Mouse (Mus musculus): ENCODE data around the gene Kpna6. TPM values are rescaled to one million over a fixed set of nuclear protein-coding genes. Genes with fewer than 3 reads are reported as not detected.
A peak's percentile ranks its signal among the peaks of the same experiment; 100 is the strongest.
"Not testable (repeated sequence)": the region's sequence is repeated elsewhere in the genome, so short reads cannot be mapped to it uniquely, and the experiment has no call there.

Gene Kpna6
- total RNA-seq (2014; fragmentation: Nextera tagmentation) (41.0 and 61.4 TPM in 2 replicates), total RNA-seq (2017) (20.4 and 26.4 TPM in 2 replicates)

GRCm38 (mm10) chr4:129672083-129672877 is at the start of gene Kpna6:
Kpna6 (minus strand) TSS chr4:129672767.
- peak; percentile 95 for ATAC-seq (replicated peaks; ENCODE audit: poor library complexity, severe bottlenecking)

GRCm38 (mm10) chr4:129716310-129716709 is 43.7 kb upstream of the Kpna6 start:
- ATAC-seq (replicated peaks; ENCODE audit: poor library complexity, severe bottlenecking): no peak

GRCm38 (mm10) chr4:129709486-129710129 is 37.0 kb upstream of the Kpna6 start:
- no peak for ATAC-seq (replicated peaks; ENCODE audit: poor library complexity, severe bottlenecking)

- ATAC-seq (replicated peaks; ENCODE audit: poor library complexity, severe bottlenecking): no peak
These were observed 34.2 kb upstream of the Kpna6 start for GRCm38 (mm10) chr4:129706750-129707149.

- ATAC-seq (replicated peaks; ENCODE audit: poor library complexity, severe bottlenecking): no peak
These were observed 29.9 kb upstream of the Kpna6 start for GRCm38 (mm10) chr4:129702454-129702853.

GRCm38 (mm10) chr4:129701503-129702377 is 29.2 kb upstream of the Kpna6 start:
- peak; percentile 82 for ATAC-seq (replicated peaks; ENCODE audit: poor library complexity, severe bottlenecking)

GRCm38 (mm10) chr4:129700661-129701060 is 28.1 kb upstream of the Kpna6 start:
- ATAC-seq (replicated peaks; ENCODE audit: poor library complexity, severe bottlenecking): not testable (repeated sequence)

GRCm38 (mm10) chr4:129700216-129700615 is 27.6 kb upstream of the Kpna6 start:
- ATAC-seq (replicated peaks; ENCODE audit: poor library complexity, severe bottlenecking): no peak

- ATAC-seq (replicated peaks; ENCODE audit: poor library complexity, severe bottlenecking): no peak
These were observed 24.6 kb upstream of the Kpna6 start for GRCm38 (mm10) chr4:129697191-129697590.

- peak; percentile 71 for ATAC-seq (replicated peaks; ENCODE audit: poor library complexity, severe bottlenecking)
These were observed 23.8 kb upstream of the Kpna6 start, which contains the start of gene Tmem39b for GRCm38 (mm10) chr4:129696158-129696985. Tmem39b (minus strand) TSS chr4:129696838.

- ATAC-seq (replicated peaks; ENCODE audit: poor library complexity, severe bottlenecking): peak; percentile 13; the same call in 1 of the 2 replicates
These were observed 23.2 kb upstream of the Kpna6 start for GRCm38 (mm10) chr4:129695815-129696157.

GRCm38 (mm10) chr4:129684531-129684930 is 12.0 kb upstream of the Kpna6 start:
- no peak for ATAC-seq (replicated peaks; ENCODE audit: poor library complexity, severe bottlenecking)

- ATAC-seq (replicated peaks; ENCODE audit: poor library complexity, severe bottlenecking): no peak
These were observed 11.4 kb upstream of the Kpna6 start for GRCm38 (mm10) chr4:129683901-129684493.

GRCm38 (mm10) chr4:129681837-129682236 is 9.3 kb upstream of the Kpna6 start:
- ATAC-seq (replicated peaks; ENCODE audit: poor library complexity, severe bottlenecking): no peak

- 0 out of 2 replicates have a peak, but pooled peaks have one; percentile 4 for ATAC-seq (replicated peaks; ENCODE audit: poor library complexity, severe bottlenecking)
These were observed 397 bp upstream of the Kpna6 start for GRCm38 (mm10) chr4:129672878-129673449.

- peak; percentile 66 for ATAC-seq (replicated peaks; ENCODE audit: poor library complexity, severe bottlenecking)
These were observed 980 bp downstream of the Kpna6 start for GRCm38 (mm10) chr4:129671491-129672082.

- ATAC-seq (replicated peaks; ENCODE audit: poor library complexity, severe bottlenecking): no peak
These were observed 10.2 kb downstream of the Kpna6 start for GRCm38 (mm10) chr4:129662255-129662813.

- no peak for ATAC-seq (replicated peaks; ENCODE audit: poor library complexity, severe bottlenecking)
These were observed 11.0 kb downstream of the Kpna6 start for GRCm38 (mm10) chr4:129661584-129661983.

All from granulocyte monocyte progenitor cell, adult 5-6 weeks (primary cell).